Mouse (Mus musculus) brain, embryonic 14.5 days (tissue): ENCODE results near the gene Zfp710.

Experiments
- CTCF ChIP-seq: fragments of 200-500 bp; IDR thresholded peaks from 2 replicates; pipeline ENCODE4 v1.5.1; 2012; ENCODE audit warnings: inconsistent platforms, mild to moderate bottlenecking, moderate library complexity, borderline replicate concordance; ENCODE audit not compliant: insufficient read depth, insufficient read length; ENCODE audit errors: extremely low read depth
- POLR2A ChIP-seq: fragments of 200-500 bp; IDR thresholded peaks from 2 replicates; pipeline ENCODE4 v1.6.1; 2012; ENCODE audit warnings: mild to moderate bottlenecking, inconsistent platforms, borderline replicate concordance; ENCODE audit not compliant: poor library complexity, insufficient read depth, insufficient read length, severe bottlenecking; ENCODE audit errors: extremely low read depth

- TF ChIP-seq POLR2A (no peak), CTCF (no peak)
Measured at GRCm38 (mm10) chr7:80013884-80014550, 10.6 kb upstream of the Zfp710 start.
